Mouse (Mus musculus) bone marrow, adult 2 months (tissue): ENCODE data around the gene Trub1. TPM values are rescaled to one million over a fixed set of nuclear protein-coding genes. Genes with fewer than 3 reads are reported as not detected.

Experiments used
- H3K27ac ChIP-seq: fragments of 200-500 bp; 2 replicates; pipeline ENCODE4 v1.5.1; 2012; ENCODE audit warnings: low read depth, mild to moderate bottlenecking, control low read depth, inconsistent platforms, low read length; ENCODE audit not compliant: control insufficient read depth, poor library complexity, insufficient read depth
- H3K4me1 ChIP-seq: fragments of 200-500 bp; 2 replicates; pipeline ENCODE4 v1.6.1; 2011; ENCODE audit warnings: low read length; ENCODE audit not compliant: control insufficient read depth, insufficient read depth
- H3K4me3 ChIP-seq: fragments of 200-500 bp; replicated peaks from 2 replicates; pipeline ENCODE3; 2011; ENCODE audit warnings: mild to moderate bottlenecking, low read depth, low read length, control low read depth; ENCODE audit not compliant: control insufficient read depth
- CTCF ChIP-seq: fragments of 200-500 bp; IDR thresholded peaks from 2 replicates; pipeline ENCODE4 v1.5.1; 2011; ENCODE audit warnings: low read length, control low read depth; ENCODE audit not compliant: control insufficient read depth, insufficient read depth
- POLR2A ChIP-seq: fragments of 200-500 bp; IDR thresholded peaks from 2 replicates; pipeline ENCODE4 v1.6.1; 2011; ENCODE audit warnings: low read depth, mild to moderate bottlenecking, control low read depth, low read length, borderline replicate concordance; ENCODE audit not compliant: control insufficient read depth
- WGBS: fragments of 180-500 bp; shearing (Covaris S2); methylation state at CpG from one replicate; pipeline ENCODE4 v1.1.7; 2018; 5-methylcytosine and 5-hydroxymethylcytosine counted together
- polyA plus RNA-seq: library from polyadenylated mRNA; stranded (reverse); fragments of >200 nt; gene quantifications from 2 replicates; pipeline ENCODE4 v1.2.4, GENCODE M21; 2011; ENCODE audit warnings: low replicate concordance; ENCODE audit not compliant: missing spikeins, insufficient read depth, insufficient read length

The Trub1 gene
- polyA plus RNA-seq, 1 experiment, result 8.4 TPM

DNA sequence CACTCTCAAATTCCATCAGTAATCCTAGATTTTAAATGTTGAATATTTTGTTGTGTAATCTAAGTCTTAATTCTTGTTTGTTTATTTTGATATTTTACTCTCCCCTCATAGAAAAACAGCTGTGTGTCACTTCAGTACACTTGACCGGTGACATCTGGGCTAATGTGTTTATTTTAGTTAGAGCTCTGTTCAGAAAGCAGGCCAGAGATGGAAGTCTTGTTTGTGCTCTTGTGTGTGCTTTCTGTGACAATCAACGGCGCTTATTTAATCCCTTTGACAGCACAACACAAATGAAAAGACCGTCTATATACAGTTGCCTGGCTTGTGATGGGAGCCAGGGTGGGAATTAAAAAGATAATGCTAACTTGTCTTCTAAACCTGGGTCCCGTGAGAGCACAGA lies 53.9 kb downstream of the Trub1 start:
- Histone ChIP-seq H3K4me1 (no peaks in the 10 kb centered on the region), H3K27ac (no peak overlapping the region), H3K4me3 (no peak overlapping the region)
- WGBS, result 82% methylated on average over 5 of the region's 5 CpGs
- TF ChIP-seq POLR2A (no peak), CTCF (no peak)

- WGBS, result 77% methylated on average over 11 of the region's 11 CpGs
- Histone ChIP-seq H3K27ac (no peak overlapping the region), H3K4me3 (no peak overlapping the region), H3K4me1 (no peaks in the 10 kb centered on the region)
- TF ChIP-seq POLR2A (no peak), CTCF (no peak)
Observed at GRCm38 (mm10) chr19:57508261-57508788, 55.6 kb downstream of the Trub1 start.

GRCm38 (mm10) chr19:57509758-57510319 lies 57.1 kb downstream of the Trub1 start:
- TF ChIP-seq CTCF, result no peak
- TF ChIP-seq POLR2A, result no peak
- H3K27ac ChIP-seq, result no peak overlapping the region
- 32% methylated on average over 14 of the region's 14 CpGs for WGBS
- H3K4me1 ChIP-seq, result no peaks in the 10 kb centered on the region
- no peak overlapping the region for H3K4me3 ChIP-seq

DNA sequence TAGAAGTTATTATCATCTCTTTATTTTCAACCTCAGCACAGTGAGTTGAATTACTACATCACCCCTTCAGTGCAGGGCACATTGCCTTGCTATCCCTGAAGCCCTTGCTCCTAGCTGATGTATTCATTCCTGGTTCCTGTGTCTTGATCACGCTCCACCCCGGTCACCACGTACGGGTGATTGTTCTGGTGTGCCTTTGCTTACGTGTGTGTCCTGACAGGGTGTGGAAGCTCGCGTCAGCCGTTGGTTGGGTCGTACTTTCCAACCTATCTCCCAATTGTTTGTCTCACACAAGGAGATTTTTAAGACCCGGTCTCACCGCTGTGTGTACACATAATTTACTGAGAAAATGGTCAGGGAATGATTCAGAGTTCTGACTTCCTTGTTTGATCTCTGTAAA lies 58.1 kb downstream of the Trub1 start:
- no peak overlapping the region for H3K4me3 ChIP-seq
- H3K4me1 ChIP-seq, result no peaks in the 10 kb centered on the region
- WGBS, result 90% methylated on average over 11 of the region's 11 CpGs
- no peak overlapping the region for H3K27ac ChIP-seq
- TF ChIP-seq POLR2A, result no peak
- no peak for TF ChIP-seq CTCF

DNA sequence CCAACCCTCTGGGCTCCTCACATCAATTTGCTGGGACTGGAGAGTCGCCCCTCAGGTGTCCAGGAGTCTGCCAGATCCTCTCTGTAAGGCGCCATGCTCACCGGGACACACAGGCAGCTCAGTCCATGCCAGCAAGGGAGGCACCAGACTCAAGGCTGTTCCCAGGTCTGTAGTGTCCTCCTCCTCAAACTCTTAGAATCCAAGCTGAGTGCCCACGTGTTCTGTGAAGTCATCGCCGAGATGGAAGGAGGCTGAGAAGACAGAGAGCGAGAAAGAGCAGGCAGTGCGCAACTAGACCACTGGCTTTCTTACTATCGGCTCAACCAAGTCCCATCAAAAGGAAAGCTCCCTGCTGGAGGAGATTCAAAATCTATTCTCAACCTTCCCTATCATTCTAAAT lies 60.4 kb downstream of the Trub1 start:
- Histone ChIP-seq H3K4me1 (no peaks in the 10 kb centered on the region), H3K4me3 (no peak overlapping the region), H3K27ac (no peak overlapping the region)
- no peak for TF ChIP-seq CTCF
- TF ChIP-seq POLR2A, result no peak
- 83% methylated on average over 9 of the region's 9 CpGs for WGBS

DNA sequence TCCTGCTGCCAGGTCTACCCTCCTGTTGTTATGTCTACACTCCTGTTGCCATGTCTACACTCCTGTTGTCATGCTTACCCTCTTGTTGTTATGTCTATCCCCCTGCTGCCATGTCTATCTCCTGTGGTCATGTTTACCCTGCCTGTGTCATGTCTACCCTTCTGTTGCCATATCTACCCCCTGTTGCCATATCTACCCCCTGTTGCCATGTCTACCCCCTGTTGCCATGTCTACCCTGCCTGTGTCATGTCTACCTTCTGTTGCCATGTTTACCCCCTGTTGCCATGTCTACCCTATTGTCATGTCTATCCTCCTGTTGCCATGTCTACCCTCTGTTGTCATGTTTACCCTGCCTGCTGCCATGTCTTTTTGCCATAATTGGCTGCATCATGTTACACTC lies 69.0 kb downstream of the Trub1 start:
- Histone ChIP-seq H3K27ac (no peak overlapping the region), H3K4me3 (no peak overlapping the region), H3K4me1 (no peaks in the 10 kb centered on the region; the same call in 1 of the 2 replicates)
- no peak for TF ChIP-seq CTCF
- no peak for TF ChIP-seq POLR2A

- WGBS, result 83% methylated on average over 17 of the region's 17 CpGs
- TF ChIP-seq CTCF, result no peak
- no peak for TF ChIP-seq POLR2A
- Histone ChIP-seq H3K4me3 (no peak overlapping the region), H3K4me1 (no peaks in the 10 kb centered on the region; the same call in 1 of the 2 replicates), H3K27ac (no peak overlapping the region)
Observed at GRCm38 (mm10) chr19:57523363-57523762, 70.7 kb downstream of the Trub1 start.

DNA sequence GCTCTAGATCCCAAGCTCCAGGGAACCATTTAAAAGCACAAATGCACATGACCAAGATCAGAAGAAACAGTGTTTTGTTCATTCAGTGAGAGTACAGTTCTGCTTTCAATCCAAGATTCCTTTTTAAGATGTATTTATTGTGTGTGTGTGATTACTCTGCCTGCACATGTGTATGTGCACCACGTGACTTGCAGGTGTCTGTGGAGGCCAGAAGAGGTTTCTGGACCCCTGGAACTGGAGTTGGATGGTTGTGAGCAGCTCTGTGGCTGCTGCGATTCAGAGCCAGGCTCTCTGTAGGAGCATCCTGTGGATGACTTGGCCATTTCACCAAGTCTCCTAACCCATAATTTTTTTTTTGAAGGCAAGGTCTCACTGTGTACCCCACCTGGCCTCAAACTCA lies 73.0 kb downstream of the Trub1 start:
- Histone ChIP-seq H3K27ac (no peak overlapping the region), H3K4me1 (no peaks in the 10 kb centered on the region; the same call in 1 of the 2 replicates), H3K4me3 (no peak overlapping the region)
- TF ChIP-seq POLR2A (no peak), CTCF (no peak)
- WGBS, result 53% methylated on average over 2 of the region's 2 CpGs

- Histone ChIP-seq H3K4me3 (no peak overlapping the region), H3K4me1 (no peaks in the 10 kb centered on the region), H3K27ac (no peak overlapping the region)
- TF ChIP-seq POLR2A (no peak), CTCF (no peak)
- WGBS, result 80% methylated on average over 4 of the region's 4 CpGs
Observed at GRCm38 (mm10) chr19:57530212-57530611, 77.5 kb downstream of the Trub1 start.
